Mouse (Mus musculus): ENCODE measurements around the gene Ncoa7.

DNA sequence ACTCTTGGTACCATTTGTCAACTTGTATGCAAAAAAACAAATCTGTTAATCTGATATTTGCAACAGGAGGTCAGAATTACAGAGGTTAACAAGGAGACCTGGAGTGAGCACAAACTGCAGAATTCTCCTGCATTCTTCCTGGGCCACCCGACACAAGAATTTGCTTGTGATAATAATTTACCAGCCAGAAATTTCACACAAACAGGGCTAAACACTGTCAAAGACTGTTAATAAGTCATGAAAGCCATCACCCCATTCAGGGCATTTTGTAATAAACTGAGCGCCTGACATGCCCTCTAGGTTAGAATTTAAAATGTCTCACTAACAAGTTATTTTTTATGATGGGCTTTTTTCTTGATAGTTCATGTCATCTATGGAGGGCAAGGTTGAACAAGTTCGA, 12.1 kb downstream of the Ncoa7 start:
- no peak for TF ChIP-seq CTCF (conservative IDR thresholded peaks at IDR 0.05; ENCODE audit: insufficient read depth, insufficient read length, low read depth, low read length)
- TF ChIP-seq POLR2A (IDR thresholded peaks at IDR 0.05; ENCODE audit: low read depth, low read length): no peak
